Mouse (Mus musculus): ENCODE data around the gene Orm3.
A peak's percentile ranks its signal among the peaks of the same experiment; 100 is the strongest.

The Orm3 gene

GRCm38 (mm10) chr4:63403040-63403959 lies 47.3 kb downstream of the Orm3 start, which contains the start of gene Akna:
Gene Akna (minus strand): TSS chr4:63403354.
- peak; percentile 92 to 95 for DNase-seq

- peak in 1 of 2 experiments; percentile 54 for DNase-seq
These were observed 48.2 kb downstream of the Orm3 start for GRCm38 (mm10) chr4:63404205-63404604.

- peak in 1 of 2 experiments; percentile 36 for DNase-seq
These were observed 49.1 kb downstream of the Orm3 start for GRCm38 (mm10) chr4:63405051-63405450.

GRCm38 (mm10) chr4:63405683-63406082 lies 49.7 kb downstream of the Orm3 start:
- no peak for DNase-seq

- DNase-seq, result no peak
These were observed 52.3 kb downstream of the Orm3 start for GRCm38 (mm10) chr4:63408247-63408646.

- peak; percentile 62 to 69 for DNase-seq
These were observed 52.7 kb downstream of the Orm3 start for GRCm38 (mm10) chr4:63408649-63409048.
